Mouse (Mus musculus) stomach, embryonic 14.5 days (tissue): ENCODE data around the gene Ctdsp1. TPM values are rescaled to one million over a fixed set of nuclear protein-coding genes. Genes with fewer than 3 reads are reported as not detected.

ENCODE experiments used
- ATAC-seq: fragments of 200-750 bp; cut with Nextera tagmentation; 2 replicates; pipeline ENCODE4 v1.8.0; 2017; ENCODE audit warnings: low read depth, moderate TSS enrichment; ENCODE audit not compliant: insufficient number of reproducible peaks, insufficient read depth, low FRiP score
- H3K27ac ChIP-seq: fragments of 300-500 bp; sonication (generic); 2 replicates; pipeline ENCODE4 v1.5.1; 2014; ENCODE audit warnings: mild to moderate bottlenecking, low read length, moderate library complexity, mixed read lengths
- H3K27me3 ChIP-seq: fragments of 300-500 bp; sonication (generic); 2 replicates; pipeline ENCODE4 v1.6.1; 2014; ENCODE audit warnings: low read length, control low read depth, mixed read lengths; ENCODE audit not compliant: control insufficient read depth, insufficient read depth
- H3K36me3 ChIP-seq: fragments of 300-500 bp; sonication (generic); 2 replicates; pipeline ENCODE4 v1.6.1; 2014; ENCODE audit warnings: mild to moderate bottlenecking, control low read depth, low read length, moderate library complexity, mixed read lengths; ENCODE audit not compliant: control insufficient read depth, insufficient read depth
- H3K4me1 ChIP-seq: fragments of 300-500 bp; sonication (generic); 2 replicates; pipeline ENCODE4 v1.6.1; 2014; ENCODE audit warnings: low read length, control low read depth, mixed read lengths; ENCODE audit not compliant: control insufficient read depth, insufficient read depth
- H3K4me2 ChIP-seq: fragments of 300-500 bp; sonication (generic); replicated peaks from 2 replicates; pipeline ENCODE4 v1.6.1; 2014; ENCODE audit warnings: low read depth, low read length, control low read depth
- H3K4me3 ChIP-seq: fragments of 300-500 bp; sonication (generic); 2 replicates; pipeline ENCODE4 v1.5.1; 2014; ENCODE audit warnings: low read depth, low read length, control low read depth
- H3K9ac ChIP-seq: fragments of 300-500 bp; sonication (generic); replicated peaks from 2 replicates; pipeline ENCODE4 v1.6.1; 2014; ENCODE audit warnings: low read depth, mild to moderate bottlenecking, control low read depth, low read length, moderate library complexity, mixed read lengths
- H3K9me3 ChIP-seq: fragments of 300-500 bp; sonication (generic); 2 replicates; pipeline ENCODE4 v1.6.1; 2016; ENCODE audit warnings: low read depth, low read length, control low read depth; ENCODE audit not compliant: control insufficient read depth
- WGBS: fragments of 180-500 bp; shearing (Covaris S2); extraction: QIAGEN DNeasy Blood & Tissue Kit; methylation state at CpG from one replicate; pipeline ENCODE4 v1.1.7; 2014; 5-methylcytosine and 5-hydroxymethylcytosine counted together
- polyA plus RNA-seq: library from polyadenylated mRNA; unstranded; fragments of >200 nt; fragmentation: Nextera tagmentation; extraction: Ambion mirVana; gene quantifications from 2 replicates; pipeline ENCODE4 v1.2.1, GENCODE M21; 2014

The Ctdsp1 gene
- 88.0 and 90.7 TPM in 2 replicates for polyA plus RNA-seq

DNA sequence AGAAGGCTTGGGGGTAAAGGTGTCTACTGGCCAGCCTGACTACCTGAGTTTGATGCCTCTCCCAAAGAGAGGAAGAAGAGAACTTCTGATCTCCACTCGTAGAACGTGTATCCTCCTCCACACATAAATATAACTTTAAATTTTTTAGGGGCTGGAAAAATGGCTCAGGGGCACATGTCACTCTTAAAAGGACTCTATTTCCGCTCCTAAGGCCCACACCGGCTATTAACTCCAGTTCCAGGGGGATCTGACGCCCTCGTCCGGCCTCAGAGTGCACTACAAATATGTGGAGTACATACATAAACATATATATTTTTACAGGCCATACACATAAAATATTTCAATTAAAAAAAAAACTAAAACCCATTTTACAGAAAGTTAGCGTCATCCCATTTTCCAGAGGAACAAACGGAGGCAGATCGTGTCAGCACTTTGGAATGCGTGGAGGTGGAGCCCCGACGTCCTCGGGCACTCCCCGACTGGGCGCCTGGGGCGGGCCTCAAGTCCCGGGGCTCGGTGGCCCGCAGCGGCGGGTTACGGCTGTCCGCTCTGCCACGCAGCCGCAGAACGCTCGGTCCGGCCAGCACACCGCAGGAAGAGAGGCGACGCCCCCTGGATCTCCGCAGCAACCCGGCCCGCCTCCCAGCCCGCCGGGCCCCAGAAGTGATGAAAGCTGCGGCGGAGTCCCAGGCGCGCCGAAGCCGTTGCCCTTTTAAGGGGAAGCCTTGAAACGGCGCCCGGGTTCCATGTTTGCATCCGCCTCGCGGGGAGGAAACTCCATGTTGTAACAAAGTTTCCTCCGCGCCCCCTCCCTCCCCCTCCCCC is at the start of gene Ctdsp1:
Ctdsp1 (plus strand) TSS at position 586 of the 825 bp plus-strand sequence.
- Histone ChIP-seq H3K4me1 (peaks cover 33% of the 10 kb centered on the region; the same call in 1 of the 2 replicates), H3K27me3 (no peaks in the 10 kb centered on the region), H3K36me3 (peaks cover 21% of the 10 kb centered on the region), H3K9ac (peak within 1 kb of the TSS; percentile 99), H3K4me3 (peak within 1 kb of the TSS; percentile 95), H3K4me2 (peak within 1 kb of the TSS; percentile 92), H3K27ac (peak within 1 kb of the TSS; percentile 99), H3K9me3 (no peaks in the 10 kb centered on the region)
- ATAC-seq: peak; percentile 78
- 3% methylated on average over 49 of the region's 51 CpGs for WGBS

DNA sequence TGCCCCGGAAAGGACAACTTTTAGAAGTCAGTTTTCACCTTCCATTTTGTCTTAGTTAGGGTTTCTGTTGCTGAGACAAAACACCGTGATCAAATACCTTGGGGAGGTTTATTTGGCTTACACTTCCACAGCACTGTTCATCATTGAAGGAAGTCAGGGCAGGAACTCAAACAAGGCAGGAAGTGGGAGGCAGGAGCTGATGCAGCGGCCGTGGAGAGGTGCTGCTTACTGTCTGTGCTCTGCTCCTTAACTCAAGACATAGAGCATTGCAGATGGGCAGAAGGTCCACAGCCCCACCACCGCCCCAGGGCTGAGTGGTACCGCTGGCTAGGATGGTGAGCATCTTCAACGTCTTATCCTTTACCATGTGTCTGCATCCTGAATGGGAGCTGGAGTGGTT is 49.4 kb upstream of the Ctdsp1 start:
- Histone ChIP-seq H3K9ac (no peak overlapping the region), H3K4me3 (no peak overlapping the region), H3K9me3 (no peaks in the 10 kb centered on the region), H3K27me3 (no peaks in the 10 kb centered on the region), H3K36me3 (no peaks in the 10 kb centered on the region), H3K4me2 (no peak overlapping the region), H3K4me1 (no peaks in the 10 kb centered on the region), H3K27ac (no peak overlapping the region)
- no peak for ATAC-seq
- WGBS: 84% methylated on average over 7 of the region's 7 CpGs

DNA sequence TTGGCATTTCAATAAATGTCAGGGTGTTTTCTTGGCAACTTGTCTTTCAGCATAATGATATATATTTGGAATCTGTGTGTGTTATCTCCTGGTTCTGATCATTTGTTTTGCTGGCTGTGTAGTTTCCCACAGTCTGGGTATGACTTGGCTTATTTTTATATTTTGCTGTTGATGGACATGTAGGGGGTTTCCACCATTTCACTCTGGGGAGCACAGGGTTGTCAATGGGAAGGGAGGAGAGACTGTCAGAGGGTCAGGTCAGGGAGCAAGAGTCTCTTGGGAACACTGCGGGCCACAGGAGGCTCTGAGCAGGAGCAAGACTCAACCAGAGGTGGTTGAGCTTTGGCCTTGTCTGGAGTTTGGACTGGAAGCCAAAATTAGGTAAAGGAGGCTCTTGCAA is 49.0 kb upstream of the Ctdsp1 start:
- no peaks in the 10 kb centered on the region for H3K27me3 ChIP-seq
- no peaks in the 10 kb centered on the region for H3K4me1 ChIP-seq
- ATAC-seq: no peak
- no peak overlapping the region for H3K4me3 ChIP-seq
- no peak overlapping the region for H3K9ac ChIP-seq
- H3K4me2 ChIP-seq: no peak overlapping the region
- no peak overlapping the region for H3K27ac ChIP-seq
- no peaks in the 10 kb centered on the region for H3K36me3 ChIP-seq
- 96% methylated on average over 1 of the region's 1 CpGs for WGBS
- H3K9me3 ChIP-seq: no peaks in the 10 kb centered on the region

DNA sequence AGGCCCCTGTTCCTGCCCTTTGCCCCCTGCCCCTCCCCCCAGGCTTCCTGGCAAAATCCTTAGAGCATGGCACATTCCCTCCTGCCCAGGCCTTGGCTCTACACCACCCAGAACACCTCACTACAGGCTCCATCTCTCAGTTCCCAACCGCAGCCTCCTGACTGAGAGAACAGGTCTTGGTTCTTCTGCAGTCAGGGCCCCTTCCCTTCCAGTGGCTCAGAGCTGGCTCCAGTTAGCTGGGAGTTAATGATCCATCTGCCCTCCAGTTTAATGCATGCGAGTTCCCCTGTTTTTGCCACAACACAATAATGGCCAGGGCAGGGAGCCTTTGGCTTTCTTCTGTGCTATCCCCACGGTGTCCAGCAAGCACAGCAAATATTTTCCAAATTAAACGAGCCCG is 48.1 kb upstream of the Ctdsp1 start:
- H3K36me3 ChIP-seq: no peaks in the 10 kb centered on the region
- H3K4me2 ChIP-seq: no peak overlapping the region
- no peak overlapping the region for H3K4me3 ChIP-seq
- no peak for ATAC-seq
- WGBS: 77% methylated on average over 5 of the region's 5 CpGs
- no peak overlapping the region for H3K27ac ChIP-seq
- no peak overlapping the region for H3K9ac ChIP-seq
- H3K4me1 ChIP-seq: no peaks in the 10 kb centered on the region
- H3K9me3 ChIP-seq: no peaks in the 10 kb centered on the region
- no peaks in the 10 kb centered on the region for H3K27me3 ChIP-seq

DNA sequence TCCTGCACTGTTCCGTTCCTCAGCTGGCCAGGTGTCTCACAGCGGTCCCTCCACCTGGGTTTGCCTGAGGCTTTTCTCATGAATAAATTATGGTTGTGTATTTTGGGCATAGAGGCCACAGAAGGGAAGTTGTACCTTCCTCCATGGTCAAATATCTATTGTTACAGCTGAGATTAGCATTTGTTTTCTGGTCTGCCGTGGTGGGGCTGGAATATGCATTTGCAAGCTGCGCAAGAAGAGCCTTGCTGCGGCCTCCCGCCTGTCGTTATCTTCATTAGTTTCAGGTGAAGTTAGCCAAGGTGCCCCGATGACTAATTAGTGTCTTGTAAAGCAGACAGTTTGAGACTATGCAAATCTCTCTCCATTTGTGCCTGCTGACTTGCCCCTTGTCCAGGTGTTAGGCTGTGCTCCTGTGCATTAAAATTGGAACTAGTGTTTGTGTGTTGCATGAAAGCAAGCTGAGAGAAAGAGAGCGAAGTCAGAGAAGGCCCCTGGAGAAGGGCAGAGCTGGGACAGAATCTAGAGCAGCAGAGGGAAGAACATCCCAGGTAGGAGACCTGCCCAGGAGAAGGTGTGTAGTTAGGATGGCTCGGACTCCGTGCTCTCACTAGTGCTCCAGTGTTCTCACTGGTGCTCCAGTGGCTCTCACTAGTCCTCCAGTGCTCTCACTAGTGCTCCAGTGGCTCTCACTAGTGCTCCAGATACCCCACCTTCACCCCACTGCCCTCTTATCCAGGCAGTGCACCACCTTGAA is 47.0 kb upstream of the Ctdsp1 start:
- H3K4me3 ChIP-seq: no peak overlapping the region
- WGBS: 87% methylated on average over 11 of the region's 11 CpGs
- no peak overlapping the region for H3K4me2 ChIP-seq
- H3K27ac ChIP-seq: no peak overlapping the region
- no peaks in the 10 kb centered on the region for H3K9me3 ChIP-seq
- peaks cover 2% of the 10 kb centered on the region; the same call in 1 of the 2 replicates for H3K36me3 ChIP-seq
- H3K27me3 ChIP-seq: no peaks in the 10 kb centered on the region
- no peaks in the 10 kb centered on the region for H3K4me1 ChIP-seq
- H3K9ac ChIP-seq: no peak overlapping the region
- ATAC-seq: no peak

DNA sequence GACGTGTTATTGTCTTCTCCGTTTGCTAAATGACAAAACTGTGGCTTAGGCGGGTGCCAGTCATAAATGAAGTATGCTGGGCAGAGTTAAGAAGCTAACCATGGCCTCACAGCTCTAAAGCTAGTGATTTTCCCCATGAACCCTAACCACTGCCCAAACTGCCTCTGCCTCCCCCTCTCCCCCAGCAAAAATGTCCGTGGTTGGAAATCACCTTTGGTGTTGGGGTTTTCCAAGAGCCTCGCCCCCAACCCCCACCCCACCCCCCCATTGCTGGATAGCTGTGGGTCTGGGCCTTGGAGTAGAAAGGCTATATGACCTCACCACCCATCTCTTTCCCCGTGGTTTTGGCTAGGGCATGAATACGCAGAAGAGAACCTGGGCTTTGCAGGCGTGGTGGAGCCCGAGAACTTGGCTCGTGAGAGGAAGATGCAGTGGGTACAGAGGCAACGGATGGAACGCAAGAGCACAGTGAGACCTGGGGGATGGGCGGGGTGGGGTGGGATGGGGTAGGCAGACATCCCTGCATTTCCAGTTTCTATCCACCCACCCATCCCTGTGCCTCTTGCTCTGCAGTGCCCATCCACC is 40.0 kb upstream of the Ctdsp1 start:
- H3K27me3 ChIP-seq: no peaks in the 10 kb centered on the region
- H3K4me2 ChIP-seq: no peak overlapping the region
- H3K36me3 ChIP-seq: peaks cover 12% of the 10 kb centered on the region; the same call in 1 of the 2 replicates
- no peak overlapping the region for H3K9ac ChIP-seq
- H3K4me1 ChIP-seq: no peaks in the 10 kb centered on the region
- no peak for ATAC-seq
- 91% methylated on average over 13 of the region's 13 CpGs for WGBS
- no peak overlapping the region for H3K27ac ChIP-seq
- H3K4me3 ChIP-seq: no peak overlapping the region
- H3K9me3 ChIP-seq: no peaks in the 10 kb centered on the region

DNA sequence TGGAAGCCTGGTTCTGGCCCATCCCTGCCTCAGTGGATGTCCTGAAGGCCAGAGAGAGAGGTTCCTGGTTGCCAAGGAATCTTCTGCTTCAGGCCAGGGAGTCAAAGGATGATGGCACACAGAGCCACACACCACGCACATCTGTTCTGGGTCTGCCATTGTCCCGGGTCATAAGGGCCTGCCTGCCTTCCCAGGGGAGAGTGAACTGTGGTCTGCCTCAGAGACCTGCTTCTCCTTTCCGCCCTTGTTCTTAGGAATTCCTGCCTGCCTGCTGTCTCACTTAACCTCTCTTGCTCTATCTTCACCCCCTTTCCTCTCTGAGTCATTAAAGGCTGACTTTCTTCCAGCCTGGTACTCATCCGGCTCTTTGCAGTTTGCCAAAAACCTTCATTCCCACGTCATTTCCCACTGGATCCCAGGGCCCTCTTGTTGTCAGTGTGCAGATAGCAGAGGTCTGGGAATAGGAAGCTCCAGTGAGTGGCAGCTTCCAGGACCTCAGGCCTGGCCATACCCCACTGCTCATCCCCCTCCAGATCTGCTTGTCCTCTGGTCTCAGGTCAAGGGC is 38.7 kb upstream of the Ctdsp1 start:
- H3K27me3 ChIP-seq: no peaks in the 10 kb centered on the region
- H3K4me2 ChIP-seq: no peak overlapping the region
- H3K4me3 ChIP-seq: no peak overlapping the region
- H3K4me1 ChIP-seq: no peaks in the 10 kb centered on the region
- H3K27ac ChIP-seq: no peak overlapping the region
- no peak overlapping the region for H3K9ac ChIP-seq
- no peaks in the 10 kb centered on the region for H3K9me3 ChIP-seq
- peaks cover 12% of the 10 kb centered on the region; the same call in 1 of the 2 replicates for H3K36me3 ChIP-seq
- WGBS: 80% methylated on average over 5 of the region's 5 CpGs
- no peak for ATAC-seq
